Mouse (Mus musculus): Measurements from ENCODE around the gene Rapgef6. TPM values are rescaled to one million over a fixed set of nuclear protein-coding genes. Genes with fewer than 3 reads are reported as not detected.

Gene Rapgef6
- total and polyA plus RNA-seq, 2 experiments from 2014 or later, result 33.4 to 62.9 TPM

DNA sequence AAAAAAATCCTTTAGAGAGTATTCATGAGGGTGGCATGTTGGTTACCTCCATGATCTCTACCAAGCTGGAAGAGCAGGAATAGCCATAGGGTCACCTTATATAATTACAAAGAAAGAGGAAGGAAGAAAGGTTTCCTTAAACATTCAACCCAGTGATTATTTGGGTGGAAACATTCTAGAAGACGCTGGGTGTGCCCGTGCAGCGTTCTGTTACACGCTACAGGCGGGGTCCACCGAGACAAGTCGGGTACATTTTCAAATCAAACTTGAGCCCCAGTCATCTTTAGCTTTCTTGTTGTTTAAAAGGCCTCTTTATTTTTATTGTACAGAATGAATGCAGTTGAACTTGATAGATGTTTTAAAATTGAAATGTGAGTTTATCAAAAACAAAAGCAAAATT, 176.0 kb downstream of the Rapgef6 start:
- ATAC-seq (ENCODE audit: low FRiP score) (no peak), DNase-seq (ENCODE audit: low spot score) (no peak)
- H3K27me3 ChIP-seq (ENCODE audit: insufficient read depth, low read length), result no peaks in the 10 kb centered on the region
- 95% methylated on average over 7 of the region's 7 CpGs for WGBS
- H3K9ac ChIP-seq (replicated peaks; ENCODE audit: low read length, poor library complexity, severe bottlenecking), result no peak overlapping the region
- H3K4me1 ChIP-seq (ENCODE audit: insufficient read depth, low read length), result no peaks in the 10 kb centered on the region
- no peak overlapping the region for H3K4me2 ChIP-seq (ENCODE audit: low read depth, low read length, poor library complexity, severe bottlenecking)
- H3K4me3 ChIP-seq (ENCODE audit: low read depth, low read length), result no peak overlapping the region
- no peaks in the 10 kb centered on the region for H3K9me3 ChIP-seq (ENCODE audit: low read length)
- peaks cover 19% of the 10 kb centered on the region for H3K36me3 ChIP-seq (ENCODE audit: insufficient read depth, low read length)
- TF ChIP-seq CTCF (IDR thresholded peaks at IDR 0.05), result no peak
- no peak overlapping the region for H3K27ac ChIP-seq (ENCODE audit: low read depth, low read length)

DNA sequence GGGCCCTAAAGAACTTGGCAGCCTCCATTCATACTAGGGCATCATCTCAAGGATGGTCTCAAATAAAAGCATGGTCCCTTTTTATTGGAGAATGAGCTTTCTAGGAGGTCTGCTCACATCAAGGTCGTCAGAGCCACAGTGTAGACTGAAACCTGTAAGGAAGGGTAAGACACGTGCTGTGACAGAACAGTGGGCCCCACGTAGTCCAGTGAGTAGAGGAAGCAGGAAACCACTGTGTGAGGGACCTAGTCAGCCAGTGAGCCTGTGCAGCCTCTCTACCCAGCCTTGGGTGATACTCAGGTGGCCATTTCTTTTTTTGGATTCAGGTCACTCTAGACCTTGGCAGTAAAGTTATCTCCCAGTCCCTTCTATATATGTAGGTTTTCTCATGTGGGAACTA, 177.3 kb downstream of the Rapgef6 start:
- Histone ChIP-seq H3K27me3 (ENCODE audit: insufficient read depth, low read length) (no peaks in the 10 kb centered on the region), H3K9me3 (ENCODE audit: low read length) (no peaks in the 10 kb centered on the region), H3K4me1 (ENCODE audit: insufficient read depth, low read length) (no peaks in the 10 kb centered on the region), H3K27ac (ENCODE audit: low read depth, low read length) (no peak overlapping the region), H3K4me3 (ENCODE audit: low read depth, low read length) (no peak overlapping the region), H3K9ac (replicated peaks; ENCODE audit: low read length, poor library complexity, severe bottlenecking) (no peak overlapping the region), H3K4me2 (ENCODE audit: low read depth, low read length, poor library complexity, severe bottlenecking) (no peak overlapping the region), H3K36me3 (ENCODE audit: insufficient read depth, low read length) (peaks cover 15% of the 10 kb centered on the region)
- DNase-seq (ENCODE audit: low spot score) (no peak), ATAC-seq (ENCODE audit: low FRiP score) (no peak)
- 81% methylated on average over 3 of the region's 3 CpGs for WGBS
- TF ChIP-seq CTCF (IDR thresholded peaks at IDR 0.05), result no peak

DNA sequence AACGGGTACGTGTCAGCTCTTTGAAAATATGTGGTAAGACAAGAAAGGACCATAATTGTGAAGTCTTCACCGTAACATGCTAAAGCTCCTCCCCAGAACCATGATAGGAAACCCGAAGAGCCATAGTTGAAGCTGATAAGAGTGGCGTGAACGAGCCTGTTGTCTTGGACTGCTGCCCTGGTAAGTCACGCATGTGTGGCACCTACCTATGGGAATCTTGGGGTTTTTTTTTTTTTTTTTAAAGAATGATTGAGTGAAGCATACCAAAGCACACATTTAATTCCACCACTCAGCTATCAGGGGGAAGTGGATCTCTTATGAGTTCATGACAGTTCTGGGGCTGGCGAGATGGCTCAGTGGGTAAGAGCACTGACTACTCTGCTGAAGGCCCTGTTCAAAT, 179.2 kb downstream of the Rapgef6 start:
- ATAC-seq (ENCODE audit: low FRiP score), result no peak
- H3K4me3 ChIP-seq (ENCODE audit: low read depth, low read length), result no peak overlapping the region

DNA sequence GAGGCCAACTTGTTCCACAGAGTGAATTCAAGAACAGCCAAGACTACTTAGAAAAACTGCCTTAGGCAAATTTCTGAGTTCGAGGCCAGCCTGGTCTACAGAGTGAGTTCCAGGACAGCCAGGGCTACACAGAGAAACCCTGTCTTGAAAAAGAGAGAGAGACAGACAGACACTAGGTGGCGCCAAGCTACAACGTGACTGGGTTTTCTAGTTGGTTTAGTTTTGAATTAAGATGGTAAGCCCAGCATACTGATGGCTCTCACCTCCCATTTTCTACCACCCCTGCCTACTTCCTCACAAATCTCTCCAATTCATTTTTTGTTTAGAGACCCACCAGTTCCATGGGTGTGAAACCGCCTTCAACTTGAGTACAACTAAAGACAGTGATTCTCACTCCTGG, 180.7 kb downstream of the Rapgef6 start:
- H3K27me3 ChIP-seq (ENCODE audit: insufficient read depth, low read length), result no peaks in the 10 kb centered on the region
- DNase-seq (ENCODE audit: low spot score) (peak; percentile 76), ATAC-seq (ENCODE audit: low FRiP score) (0 out of 2 replicates have a peak, but pooled peaks have one; percentile 10)
- no peak overlapping the region for H3K27ac ChIP-seq (ENCODE audit: low read depth, low read length)
- no peaks in the 10 kb centered on the region for H3K4me1 ChIP-seq (ENCODE audit: insufficient read depth, low read length)
- peaks cover 4% of the 10 kb centered on the region; the same call in 1 of the 2 replicates for H3K36me3 ChIP-seq (ENCODE audit: insufficient read depth, low read length)
- H3K4me3 ChIP-seq (ENCODE audit: low read depth, low read length), result no peak overlapping the region
- H3K9me3 ChIP-seq (ENCODE audit: low read length), result no peaks in the 10 kb centered on the region
- no peak overlapping the region for H3K9ac ChIP-seq (replicated peaks; ENCODE audit: low read length, poor library complexity, severe bottlenecking)
- H3K4me2 ChIP-seq (ENCODE audit: low read depth, low read length, poor library complexity, severe bottlenecking), result no peak overlapping the region
- TF ChIP-seq CTCF (IDR thresholded peaks at IDR 0.05), result peak; percentile 75
- 32% methylated on average over 4 of the region's 4 CpGs for WGBS

More for the DNA sequence above, 179.2 kb downstream of the Rapgef6 start:
- Histone ChIP-seq H3K4me1 (ENCODE audit: insufficient read depth, low read length) (no peaks in the 10 kb centered on the region), H3K27ac (ENCODE audit: low read depth, low read length) (no peak overlapping the region), H3K9ac (replicated peaks; ENCODE audit: low read length, poor library complexity, severe bottlenecking) (no peak overlapping the region), H3K4me2 (ENCODE audit: low read depth, low read length, poor library complexity, severe bottlenecking) (no peak overlapping the region), H3K9me3 (ENCODE audit: low read length) (no peaks in the 10 kb centered on the region), H3K36me3 (ENCODE audit: insufficient read depth, low read length) (peaks cover 7% of the 10 kb centered on the region), H3K27me3 (ENCODE audit: insufficient read depth, low read length) (no peaks in the 10 kb centered on the region)
- WGBS, result 95% methylated on average over 8 of the region's 8 CpGs
- no peak for TF ChIP-seq CTCF (IDR thresholded peaks at IDR 0.05)
- no peak for DNase-seq (ENCODE audit: low spot score)

DNA sequence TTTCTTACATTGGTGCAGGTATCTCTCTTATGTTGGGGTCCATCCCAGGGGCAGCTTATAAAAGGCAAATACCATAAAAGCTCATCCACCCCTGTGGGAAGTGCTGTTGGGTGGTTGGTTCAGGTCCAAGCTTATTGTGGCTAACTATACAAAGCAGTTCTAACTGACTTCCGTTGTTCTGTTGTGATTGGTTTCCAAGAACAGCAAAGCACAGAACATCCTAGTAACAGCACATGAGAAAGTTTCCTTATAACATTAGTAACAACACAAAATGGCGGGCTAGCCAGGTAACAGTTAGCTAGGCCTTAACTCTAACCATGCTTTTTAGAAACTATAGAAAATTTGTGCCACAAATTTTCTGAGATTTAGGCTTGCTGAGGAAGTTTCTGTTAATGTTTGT, 185.5 kb downstream of the Rapgef6 start:
- no peak overlapping the region for H3K9ac ChIP-seq (replicated peaks; ENCODE audit: low read length, poor library complexity, severe bottlenecking)
- H3K36me3 ChIP-seq (ENCODE audit: insufficient read depth, low read length), result no peaks in the 10 kb centered on the region
- H3K27ac ChIP-seq (ENCODE audit: low read depth, low read length), result no peak overlapping the region
- DNase-seq (ENCODE audit: low spot score) (no peak), ATAC-seq (ENCODE audit: low FRiP score) (no peak)
- TF ChIP-seq CTCF (IDR thresholded peaks at IDR 0.05), result no peak
- 94% methylated on average over 2 of the region's 2 CpGs for WGBS
- H3K4me2 ChIP-seq (ENCODE audit: low read depth, low read length, poor library complexity, severe bottlenecking), result no peak overlapping the region
- H3K27me3 ChIP-seq (ENCODE audit: insufficient read depth, low read length), result no peaks in the 10 kb centered on the region
- no peaks in the 10 kb centered on the region for H3K4me1 ChIP-seq (ENCODE audit: insufficient read depth, low read length)
- no peak overlapping the region for H3K4me3 ChIP-seq (ENCODE audit: low read depth, low read length)
- H3K9me3 ChIP-seq (ENCODE audit: low read length), result no peaks in the 10 kb centered on the region

DNA sequence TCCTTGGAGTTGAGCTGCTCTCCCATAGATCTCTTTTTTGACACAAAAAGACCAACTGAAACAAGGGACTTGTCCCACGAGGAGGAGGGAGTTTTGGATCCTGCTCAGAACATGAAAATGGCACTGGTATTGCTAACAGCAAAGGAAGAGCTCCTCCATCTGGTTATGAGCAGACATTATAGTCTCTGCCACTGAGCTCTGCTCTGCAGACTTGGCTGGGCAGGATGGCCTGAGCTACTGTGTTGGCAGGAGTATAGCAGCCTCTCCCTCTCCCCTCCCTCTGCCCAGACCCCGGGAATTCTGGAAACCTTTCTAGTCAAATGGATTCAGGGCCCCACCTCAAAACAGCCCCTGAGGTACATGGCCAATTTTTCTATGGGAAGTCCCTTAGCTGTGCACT, 187.0 kb downstream of the Rapgef6 start:
- 0 out of 2 replicates have a peak, but pooled peaks have one; percentile 14 for TF ChIP-seq CTCF (IDR thresholded peaks at IDR 0.05)
- H3K27ac ChIP-seq (ENCODE audit: low read depth, low read length), result no peak overlapping the region
- DNase-seq (ENCODE audit: low spot score) (peak; percentile 19), ATAC-seq (ENCODE audit: low FRiP score) (no peak)
- no peaks in the 10 kb centered on the region for H3K27me3 ChIP-seq (ENCODE audit: insufficient read depth, low read length)
- H3K4me2 ChIP-seq (ENCODE audit: low read depth, low read length, poor library complexity, severe bottlenecking), result no peak overlapping the region
- H3K9me3 ChIP-seq (ENCODE audit: low read length), result no peaks in the 10 kb centered on the region
- WGBS, result 46% methylated on average over 2 of the region's 2 CpGs
- H3K9ac ChIP-seq (replicated peaks; ENCODE audit: low read length, poor library complexity, severe bottlenecking), result no peak overlapping the region
- no peak overlapping the region for H3K4me3 ChIP-seq (ENCODE audit: low read depth, low read length)
- H3K36me3 ChIP-seq (ENCODE audit: insufficient read depth, low read length), result no peaks in the 10 kb centered on the region
- H3K4me1 ChIP-seq (ENCODE audit: insufficient read depth, low read length), result no peaks in the 10 kb centered on the region

All from midbrain, postnatal 0 days (tissue).